Mouse (Mus musculus) mouse embryonic stem cell (cell line): Measurements from ENCODE around the gene Dync1li2.

Source experiments
- in situ Hi-C, 2 experiments: fragments of 300-500 bp; cut with MboI; formaldehyde crosslinking; loops; 1 replicate in 1 of 2; 3 replicates in 1 of 2; pipeline ENCODE4 v1.14.3; 2019 to 2020; ENCODE audit warnings: low sequenced_read_pairs in 2 of 2, low pct_unique_long_range_greater_than_20kb in 1 of 2, mixed read lengths in 1 of 2; ENCODE audit not compliant: unreplicated experiment in 1 of 2

The Dync1li2 gene

DNA sequence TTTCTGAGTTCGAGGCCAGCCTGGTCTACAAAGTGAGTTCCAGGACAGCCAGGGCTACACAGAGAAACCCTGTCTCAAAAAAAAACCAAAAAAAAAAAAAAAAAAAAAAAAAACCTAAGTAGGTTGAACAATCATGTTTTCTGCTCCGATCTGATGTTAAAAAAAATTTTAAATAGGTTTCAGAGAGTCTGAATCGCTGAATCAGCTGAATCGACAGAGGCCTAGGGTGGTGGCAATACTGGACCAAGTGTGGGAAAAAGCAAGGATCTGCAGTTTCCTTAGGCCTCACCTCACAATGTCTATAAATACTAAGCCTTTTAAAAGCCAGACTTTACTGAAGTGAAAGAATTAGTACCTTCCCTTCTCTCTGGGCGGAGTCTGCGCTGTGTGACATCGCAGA lies 49.7 kb downstream of the Dync1li2 start:
- in situ Hi-C loops, result no loop called here

- in situ Hi-C loops, result no loop called here
These were observed 52.6 kb downstream of the Dync1li2 start for GRCm38 (mm10) chr8:104390245-104390644.

DNA sequence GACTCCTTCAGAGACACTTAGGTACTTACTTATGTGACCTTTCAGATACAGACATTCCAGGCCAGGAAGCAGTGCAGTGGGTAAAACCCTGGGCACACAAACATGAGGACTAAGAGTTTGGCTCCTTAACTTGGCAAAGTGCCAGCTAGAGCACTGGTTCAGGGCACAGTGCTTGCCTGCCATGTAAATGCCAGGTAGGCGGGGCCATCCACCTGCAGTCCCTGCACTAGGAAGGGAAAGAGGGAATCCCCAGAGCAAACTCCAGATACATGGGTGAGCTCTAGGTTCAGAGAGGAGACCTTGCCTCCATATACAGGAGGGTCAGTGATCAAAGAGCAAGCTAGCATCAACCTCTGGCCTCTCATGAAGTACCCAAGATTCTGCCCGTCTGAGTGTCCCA lies 54.9 kb downstream of the Dync1li2 start:
- in situ Hi-C loops, result no loop called here

GRCm38 (mm10) chr8:104387501-104387900 lies 55.3 kb downstream of the Dync1li2 start:
- in situ Hi-C loops, result no loop called here

GRCm38 (mm10) chr8:104386693-104387092 lies 56.2 kb downstream of the Dync1li2 start:
- in situ Hi-C loops, result no loop called here

GRCm38 (mm10) chr8:104383977-104384376 lies 58.9 kb downstream of the Dync1li2 start:
- in situ Hi-C loops, result no loop called here

- in situ Hi-C loops, result no loop called here
These were observed 59.6 kb downstream of the Dync1li2 start for GRCm38 (mm10) chr8:104383296-104383695.

GRCm38 (mm10) chr8:104380961-104381411 lies 61.9 kb downstream of the Dync1li2 start:
- in situ Hi-C loops, result no loop called here

- in situ Hi-C loops, result no loop called here
These were observed 62.6 kb downstream of the Dync1li2 start for GRCm38 (mm10) chr8:104380269-104380668.

DNA sequence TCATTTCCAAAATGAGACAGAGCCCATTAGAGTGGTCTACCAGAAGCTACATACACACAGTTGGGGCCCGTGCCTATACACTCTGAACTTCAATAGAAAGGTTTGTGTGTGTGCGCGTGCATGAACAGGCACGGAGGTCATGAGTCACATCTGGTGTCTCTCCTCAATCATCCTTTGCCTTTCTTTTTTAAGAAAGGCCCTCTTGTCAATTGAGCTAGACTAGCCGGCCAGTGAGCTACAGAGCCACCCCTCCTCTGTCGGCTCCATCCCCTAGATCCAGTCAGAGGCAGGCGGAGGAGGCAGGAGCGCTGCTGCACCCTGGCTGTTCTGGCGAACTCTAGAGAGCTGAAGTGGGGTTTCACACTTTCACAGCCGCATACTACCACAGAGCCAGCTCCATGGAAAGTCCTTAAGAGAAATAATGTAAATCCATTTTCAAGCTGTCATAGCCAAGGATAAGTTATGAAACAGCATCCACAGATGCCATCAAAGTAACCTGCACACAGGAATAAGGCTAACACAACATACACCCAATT lies 63.5 kb downstream of the Dync1li2 start:
- in situ Hi-C loops, result no loop called here

- in situ Hi-C loops, result no loop called here
These were observed 66.2 kb downstream of the Dync1li2 start for GRCm38 (mm10) chr8:104376669-104377068.

DNA sequence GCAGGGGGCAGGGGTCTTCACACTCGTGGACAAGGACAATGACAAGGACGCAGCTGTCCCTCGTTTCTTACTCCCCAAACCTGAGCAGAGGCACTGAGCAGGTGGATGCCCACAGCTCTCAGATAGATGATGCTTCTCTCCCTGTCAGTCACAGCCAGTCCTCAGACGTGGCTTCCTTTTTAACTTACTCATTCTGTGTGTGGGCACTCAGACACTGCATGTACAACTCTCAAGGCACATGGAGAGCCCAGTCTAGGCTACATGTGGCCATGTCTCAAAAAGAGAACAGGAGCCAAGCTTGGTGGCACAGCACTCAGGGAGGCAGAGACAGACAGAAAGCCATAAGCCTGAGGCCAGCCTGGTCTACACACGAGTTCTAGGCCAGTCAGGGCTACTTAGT lies 66.9 kb downstream of the Dync1li2 start:
- in situ Hi-C loops, result no loop called here

DNA sequence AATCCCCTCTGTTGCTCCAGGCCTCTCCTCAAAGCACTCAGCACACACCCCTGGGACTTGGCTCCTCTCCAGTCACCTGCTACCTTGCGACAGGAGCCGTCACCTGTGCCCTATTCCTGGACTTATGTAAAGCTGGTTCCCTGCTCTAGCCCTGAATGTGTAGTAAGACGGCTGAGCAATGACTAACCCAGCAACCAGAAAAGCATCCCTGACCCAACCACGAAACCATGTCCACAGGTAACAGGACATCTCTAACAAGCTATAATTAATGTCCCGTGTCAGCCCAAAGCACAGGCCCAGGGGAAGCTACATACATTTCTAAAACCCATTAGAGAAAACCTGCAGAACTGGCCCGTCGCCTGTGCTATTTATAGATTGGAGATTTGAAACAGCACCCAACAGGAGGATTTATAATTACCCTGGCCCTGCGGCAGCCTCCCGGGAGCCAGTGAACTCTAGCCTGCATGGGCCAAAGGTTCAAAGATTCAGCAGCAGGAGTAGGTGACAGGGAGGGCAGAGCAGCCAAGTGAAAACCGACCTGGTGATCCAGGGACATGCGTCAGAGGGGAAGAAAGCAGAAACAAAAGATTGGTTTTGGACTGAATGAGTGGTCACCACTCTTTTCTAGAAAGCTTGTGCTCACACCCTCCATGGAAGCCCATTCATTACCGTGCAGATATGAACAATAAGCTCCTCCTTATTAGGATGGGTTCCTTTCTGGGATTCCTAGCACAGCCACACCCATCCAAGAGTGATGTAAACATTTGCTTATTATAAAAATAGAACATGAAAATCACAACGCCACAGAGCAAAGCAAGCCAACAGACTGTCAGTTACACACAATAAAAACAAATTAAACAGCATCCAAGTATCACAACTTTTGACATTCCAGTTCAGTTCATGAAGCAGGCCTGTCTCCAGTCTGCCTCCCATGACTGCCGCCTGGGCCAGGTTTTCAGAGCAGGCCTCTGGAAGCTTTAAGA lies 67.7 kb downstream of the Dync1li2 start:
- in situ Hi-C loops, result no loop called here

- in situ Hi-C loops, result no loop called here
These were observed 68.6 kb downstream of the Dync1li2 start for GRCm38 (mm10) chr8:104374269-104374668.

GRCm38 (mm10) chr8:104373779-104374178 lies 69.1 kb downstream of the Dync1li2 start:
- in situ Hi-C loops, result no loop called here

DNA sequence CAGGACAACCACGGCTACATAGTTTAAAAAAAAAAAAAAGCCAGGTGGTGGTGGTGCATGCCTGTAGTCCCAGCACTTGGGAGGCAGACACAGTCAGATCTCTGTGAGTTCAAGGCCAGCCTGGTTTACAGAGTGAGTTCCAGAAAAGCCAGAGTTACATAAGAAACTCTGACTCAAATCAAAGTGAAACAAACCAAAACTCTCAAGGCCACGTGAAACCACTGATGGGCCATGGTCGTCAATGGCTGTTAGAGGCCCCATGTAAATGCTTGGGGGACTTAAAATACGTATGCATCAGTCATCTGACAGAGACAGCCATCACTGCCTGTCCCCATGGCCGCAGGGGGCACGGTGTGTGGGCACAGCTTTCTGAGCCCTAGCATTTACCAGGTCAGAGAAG lies 71.7 kb downstream of the Dync1li2 start:
- in situ Hi-C loops, result no loop called here

DNA sequence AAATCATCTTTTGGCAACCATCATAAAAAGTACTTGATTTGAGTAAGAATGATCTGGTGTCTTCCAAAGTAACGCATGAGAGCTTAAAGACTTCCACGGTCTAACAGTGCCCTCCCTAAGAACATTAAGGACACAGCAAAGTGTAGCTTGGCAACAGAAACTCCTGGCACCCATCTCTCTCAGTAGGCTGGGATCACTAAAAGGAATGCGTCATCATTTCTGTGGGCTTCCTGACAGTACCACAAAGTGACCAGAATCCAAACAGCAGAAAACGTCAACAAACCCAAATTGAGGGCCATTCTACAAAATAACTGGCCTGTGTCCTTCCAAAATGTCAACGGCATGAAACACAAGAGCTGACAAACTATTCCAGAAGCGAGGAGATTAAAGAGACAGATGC lies 72.8 kb downstream of the Dync1li2 start:
- in situ Hi-C loops, result no loop called here

DNA sequence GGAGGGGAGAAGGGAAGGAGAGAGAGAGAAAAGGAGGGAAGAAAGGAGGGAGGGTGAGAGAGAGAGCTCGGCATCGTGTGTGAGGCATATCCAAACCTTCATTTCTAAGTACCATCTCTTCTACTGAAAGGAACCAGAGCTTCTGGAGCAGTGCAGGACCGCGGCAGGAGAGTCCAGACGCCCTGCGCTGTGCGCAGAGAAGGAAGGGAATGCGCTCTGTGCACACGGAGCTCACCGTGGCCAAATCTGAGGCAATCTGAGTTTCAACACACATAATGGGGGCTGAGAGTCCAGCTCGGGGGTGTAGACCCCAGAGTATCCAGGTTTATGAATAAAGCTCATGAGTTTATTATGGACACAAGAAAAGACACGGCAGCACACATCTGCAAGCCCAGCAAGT lies 73.3 kb downstream of the Dync1li2 start:
- in situ Hi-C loops, result no loop called here
